Mouse (Mus musculus) G1E (cell line): ENCODE results near the gene Plcb2.

Experiments used
- CTCF ChIP-seq: IDR thresholded peaks from 2 replicates; pipeline ENCODE4 v1.5.1; 2012; ENCODE audit warnings: low read depth, low read length, inconsistent platforms, mixed read lengths
- POLR2AphosphoS5 ChIP-seq: IDR thresholded peaks from 2 replicates; pipeline ENCODE4 v1.6.1; 2012; ENCODE audit warnings: low read depth, low read length, inconsistent platforms; ENCODE audit not compliant: insufficient replicate concordance
- TAL1 ChIP-seq: conservative IDR thresholded peaks from 2 replicates; pipeline ENCODE4 v1.6.1; 2012; ENCODE audit warnings: low read depth, low read length, inconsistent platforms, mixed read lengths

- TF ChIP-seq CTCF (no peak), TAL1 (no peak), POLR2AphosphoS5 (no peak)
Observed at GRCm38 (mm10) chr2:118762784-118763148, 34.5 kb upstream of the Plcb2 start.
